ENCODE assay signal across 8 mouse cellular contexts in the genomic region with DNA sequence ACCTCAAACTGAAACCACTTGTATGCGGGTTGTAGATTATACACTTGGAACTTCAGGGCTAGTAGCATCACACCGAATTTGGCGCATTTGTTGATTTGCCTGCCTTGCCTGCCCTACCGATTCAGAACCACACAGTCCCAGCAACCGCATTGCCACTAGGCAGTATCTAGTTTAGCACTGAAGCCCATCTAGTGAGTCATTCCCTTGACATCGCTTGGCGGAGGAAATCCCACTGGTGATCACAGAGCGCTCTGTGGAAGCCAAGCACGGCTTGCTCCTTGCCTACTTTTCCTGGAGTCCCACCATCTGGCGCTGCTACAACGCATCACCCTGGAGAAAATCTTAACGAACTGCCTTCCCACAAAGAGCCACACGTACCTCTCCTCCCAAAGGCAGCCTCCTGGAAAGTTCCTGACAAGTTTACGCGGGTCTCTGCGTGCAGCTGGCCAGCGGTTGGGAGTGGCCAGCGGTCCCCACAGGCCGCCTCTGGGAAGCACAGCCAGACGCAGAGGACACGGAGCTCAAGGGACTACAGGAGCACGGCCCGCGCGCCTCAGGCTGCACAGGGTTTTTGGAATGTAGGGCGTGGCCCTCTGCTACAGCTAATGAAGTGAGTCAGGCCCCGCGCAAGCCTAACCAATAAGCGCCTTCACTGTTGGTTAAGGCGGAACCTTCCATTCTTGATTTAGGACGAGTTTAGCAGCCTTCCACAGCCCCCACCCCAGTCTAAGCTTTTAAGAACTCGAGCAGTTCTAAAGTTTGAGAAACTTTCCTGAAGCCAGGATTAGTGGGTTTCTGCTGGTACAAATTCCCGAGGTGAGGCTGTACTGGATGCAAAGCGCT.
DNase-seq lines count a peak whose midpoint lies in the region; ATAC-seq and TF ChIP-seq lines count a peak whose summit lies in the region.

No protein-coding gene starts in this region.

- peak; percentile 99 for DNase-seq in 3T3-L1 (ENCODE audit: low read depth, low spot score)
- DNase-seq in adrenal gland, postnatal 14 days, result peak; percentile 94
- peak; percentile 90 to 94 for DNase-seq in heart, adult 2 months
- peak; percentile 95 for DNase-seq in kidney, adult 2 months
- DNase-seq in liver, adult 2 months (ENCODE audit: extremely low read depth, low read depth, low spot score), result peak; percentile 30

- peak overlapping the region; percentile 49 for H3K9ac ChIP-seq in embryonic facial prominence, embryonic 12.5 days
- H3K9ac ChIP-seq in heart, adult 2 months (ENCODE audit: low read depth, low read length), result peak overlapping the region; percentile 73
- peak overlapping the region; percentile 43 for H3K9ac ChIP-seq in liver, adult 2 months (ENCODE audit: low read depth, low read length)
- peak overlapping the region; percentile 23 for H3K9ac ChIP-seq in stomach, embryonic 14.5 days (replicated peaks; ENCODE audit: low read depth, low read length)

- intact Hi-C loops in heart, adult 2 months (cut with DNase I), result loop anchor here (5.0 kb wide), 4 partner anchors 38 to 177 kb away; partner anchors contain the start of gene Sgms1

- H3K36me3 ChIP-seq in embryonic facial prominence, embryonic 12.5 days, result no peaks in the 10 kb centered on the region
- peaks cover 3% of the 10 kb centered on the region; the same call in 1 of the 2 replicates for H3K36me3 ChIP-seq in heart, adult 2 months (ENCODE audit: control insufficient read depth, insufficient read depth, low read length)
- H3K36me3 ChIP-seq in kidney, adult 2 months (ENCODE audit: control insufficient read depth, insufficient read depth, low read length), result no peaks in the 10 kb centered on the region
- H3K36me3 ChIP-seq in liver, adult 2 months (ENCODE audit: control insufficient read depth, insufficient read depth, low read length), result no peaks in the 10 kb centered on the region
- H3K36me3 ChIP-seq in stomach, embryonic 14.5 days (ENCODE audit: control insufficient read depth, insufficient read depth, low read length), result no peaks in the 10 kb centered on the region

- H3K4me1 ChIP-seq in embryonic facial prominence, embryonic 12.5 days, result peaks cover 7% of the 10 kb centered on the region; the same call in 1 of the 2 replicates
- H3K4me1 ChIP-seq in heart, adult 2 months (ENCODE audit: control insufficient read depth, insufficient read depth, low read length), result peaks cover 13% of the 10 kb centered on the region
- H3K4me1 ChIP-seq in kidney, adult 2 months (ENCODE audit: control insufficient read depth, insufficient read depth, low read length), result peaks cover 4% of the 10 kb centered on the region; the same call in 1 of the 2 replicates
- H3K4me1 ChIP-seq in liver, adult 2 months (ENCODE audit: control insufficient read depth, insufficient read depth, low read length), result peaks cover 13% of the 10 kb centered on the region
- H3K4me1 ChIP-seq in stomach, embryonic 14.5 days (ENCODE audit: control insufficient read depth, insufficient read depth, low read length), result peaks cover 9% of the 10 kb centered on the region

- peak; percentile 64; the same call in 1 of the 2 replicates for TF ChIP-seq EP300 in heart, adult 2 months (IDR thresholded peaks at IDR 0.05; ENCODE audit: insufficient read depth, low read depth, low read length)

- peak overlapping the region; percentile 75 for H3K4me2 ChIP-seq in embryonic facial prominence, embryonic 12.5 days (replicated peaks)
- H3K4me2 ChIP-seq in stomach, embryonic 14.5 days (replicated peaks; ENCODE audit: low read depth, low read length), result peak overlapping the region; percentile 75

- H3K27me3 ChIP-seq in embryonic facial prominence, embryonic 12.5 days, result no peaks in the 10 kb centered on the region
- no peaks in the 10 kb centered on the region for H3K27me3 ChIP-seq in heart, adult 2 months (ENCODE audit: control insufficient read depth, insufficient read depth, low read length)
- H3K27me3 ChIP-seq in kidney, adult 2 months (replicated peaks; ENCODE audit: control insufficient read depth, insufficient read depth, low read length), result no peaks in the 10 kb centered on the region
- H3K27me3 ChIP-seq in liver, adult 2 months (ENCODE audit: control insufficient read depth, insufficient read depth, low read length), result no peaks in the 10 kb centered on the region
- H3K27me3 ChIP-seq in stomach, embryonic 14.5 days (ENCODE audit: control insufficient read depth, insufficient read depth, low read length), result no peaks in the 10 kb centered on the region

- H3K9me3 ChIP-seq in embryonic facial prominence, embryonic 12.5 days, result no peaks in the 10 kb centered on the region
- no peaks in the 10 kb centered on the region for H3K9me3 ChIP-seq in stomach, embryonic 14.5 days (ENCODE audit: control insufficient read depth, low read depth, low read length)

- H3K79me2 ChIP-seq in heart, adult 2 months (replicated peaks; ENCODE audit: control insufficient read depth, insufficient read depth, low read length), result no peaks in the 10 kb centered on the region
- no peaks in the 10 kb centered on the region; the same call in 1 of the 2 replicates for H3K79me2 ChIP-seq in liver, adult 2 months (ENCODE audit: control insufficient read depth, insufficient read depth, low read length)

- H3K27ac ChIP-seq in embryonic facial prominence, embryonic 12.5 days, result peak overlapping the region; percentile 73
- peak overlapping the region; percentile 97 for H3K27ac ChIP-seq in heart, adult 2 months
- H3K27ac ChIP-seq in kidney, adult 2 months (ENCODE audit: insufficient read depth, low read depth, low read length), result peak overlapping the region; percentile 47
- H3K27ac ChIP-seq in liver, adult 2 months (replicated peaks; ENCODE audit: insufficient read depth, low read depth, low read length), result peak overlapping the region; percentile 17; the same call in 1 of the 2 replicates
- peak overlapping the region; percentile 88 for H3K27ac ChIP-seq in stomach, embryonic 14.5 days (ENCODE audit: low read length)

- peak; percentile 96 for TF ChIP-seq POLR2A in heart, adult 2 months (IDR thresholded peaks at IDR 0.05; ENCODE audit: insufficient read depth, low read depth, low read length)
- no peak for TF ChIP-seq POLR2A in kidney, adult 2 months (IDR thresholded peaks at IDR 0.05; ENCODE audit: low read depth, low read length)
- 0 out of 2 replicates have a peak, but pooled peaks have one; percentile 51 for TF ChIP-seq POLR2A in liver, adult 2 months (IDR thresholded peaks at IDR 0.05; ENCODE audit: extremely low read depth, insufficient read depth, low read length)

- peak; percentile 69 for TF ChIP-seq CTCF in heart, adult 2 months (IDR thresholded peaks at IDR 0.05)
- peak; percentile 15; the same call in 1 of the 2 replicates for TF ChIP-seq CTCF in kidney, adult 2 months (conservative IDR thresholded peaks at IDR 0.05; ENCODE audit: insufficient read depth, insufficient read length, low read depth, low read length)
- 0 out of 2 replicates have a peak, but pooled peaks have one; percentile 25 for TF ChIP-seq CTCF in liver, adult 2 months (IDR thresholded peaks at IDR 0.05; ENCODE audit: low read depth, low read length)

- ATAC-seq in embryonic facial prominence, embryonic 12.5 days (ENCODE audit: insufficient number of reproducible peaks, insufficient read depth, low FRiP score, low TSS enrichment), result peak; percentile 95
- peak; percentile 94 for ATAC-seq in monocyte, adult 5-6 weeks (replicated peaks; ENCODE audit: insufficient number of reproducible peaks, low FRiP score, low TSS enrichment, poor library complexity, severe bottlenecking)
- ATAC-seq in stomach, embryonic 14.5 days (ENCODE audit: insufficient number of reproducible peaks, insufficient read depth, low FRiP score, low read depth), result peak; percentile 98

- WGBS in embryonic facial prominence, embryonic 12.5 days, result 2% methylated on average over 34 of the region's 34 CpGs
- 2% methylated on average over 34 of the region's 34 CpGs for WGBS in heart, adult 2 months
- 3% methylated on average over 34 of the region's 34 CpGs for WGBS in kidney, adult 2 months
- 4% methylated on average over 34 of the region's 34 CpGs for WGBS in liver, adult 2 months
- 2% methylated on average over 34 of the region's 34 CpGs for WGBS in stomach, embryonic 14.5 days

- H3K4me3 ChIP-seq in embryonic facial prominence, embryonic 12.5 days, result peak overlapping the region; percentile 50
- peak overlapping the region; percentile 60 for H3K4me3 ChIP-seq in heart, adult 2 months
- H3K4me3 ChIP-seq in kidney, adult 2 months (ENCODE audit: insufficient read depth, low read depth, low read length), result peak overlapping the region; percentile 49
- peak overlapping the region; percentile 59 for H3K4me3 ChIP-seq in liver, adult 2 months (ENCODE audit: insufficient read depth, low read depth, low read length)
- H3K4me3 ChIP-seq in stomach, embryonic 14.5 days (ENCODE audit: low read depth, low read length), result peak overlapping the region; percentile 31

Comparison
In these comparisons a context has a peak if more than half of its experiments do, and no peak if none do; other contexts are left out.
1. Peak in every context shown above with its lines: DNase-seq, ATAC-seq, H3K4me3 ChIP-seq and H3K27ac ChIP-seq.
2. DNase-seq: peak in every context shown above with its lines; median percentile 99 in 3T3-L1; 95 in kidney, adult 2 months; 94 in adrenal gland, postnatal 14 days; 92 in heart, adult 2 months; 30 in liver, adult 2 months.
3. H3K27ac ChIP-seq: peak in every context shown above with its lines; median percentile 97 in heart, adult 2 months; 88 in stomach, embryonic 14.5 days; 73 in embryonic facial prominence, embryonic 12.5 days; 47 in kidney, adult 2 months; 17 in liver, adult 2 months.
4. H3K9ac ChIP-seq: peak in every context shown above with its lines; median percentile 73 in heart, adult 2 months; 49 in embryonic facial prominence, embryonic 12.5 days; 43 in liver, adult 2 months; 23 in stomach, embryonic 14.5 days.
5. CTCF ChIP-seq: peak in every context shown above with its lines; median percentile 69 in heart, adult 2 months; 25 in liver, adult 2 months; 15 in kidney, adult 2 months.